Mouse (Mus musculus) lung, adult 18-20 months (tissue): ENCODE measurements around the gene Cttnbp2.

Source experiments
- DNase-seq, 2 experiments: peaks; one replicate each; pipeline ENCODE4 v3.0.0; 2022; ENCODE audit warnings: mixed read lengths in 2 of 2

The Cttnbp2 gene

GRCm38 (mm10) chr6:18466227-18466626 is 48.4 kb downstream of the Cttnbp2 start:
- DNase-seq: no peak

- no peak for DNase-seq
These were observed 49.0 kb downstream of the Cttnbp2 start for GRCm38 (mm10) chr6:18465626-18466025.

GRCm38 (mm10) chr6:18459657-18460056 is 55.0 kb downstream of the Cttnbp2 start:
- DNase-seq: no peak

GRCm38 (mm10) chr6:18450551-18451193 is 64.0 kb downstream of the Cttnbp2 start:
- no peak for DNase-seq

GRCm38 (mm10) chr6:18448078-18448477 is 66.6 kb downstream of the Cttnbp2 start:
- DNase-seq: no peak

- no peak for DNase-seq
These were observed 67.7 kb downstream of the Cttnbp2 start for GRCm38 (mm10) chr6:18446917-18447316.

- DNase-seq: no peak
These were observed 68.3 kb downstream of the Cttnbp2 start for GRCm38 (mm10) chr6:18446359-18446758.

- DNase-seq: no peak
These were observed 68.9 kb downstream of the Cttnbp2 start for GRCm38 (mm10) chr6:18445747-18446146.

GRCm38 (mm10) chr6:18442303-18442702 is 72.3 kb downstream of the Cttnbp2 start:
- DNase-seq: no peak

- no peak for DNase-seq
These were observed 73.6 kb downstream of the Cttnbp2 start for GRCm38 (mm10) chr6:18440918-18441532.

GRCm38 (mm10) chr6:18436127-18436812 is 78.4 kb downstream of the Cttnbp2 start:
- DNase-seq: no peak

- DNase-seq: no peak
These were observed 79.7 kb downstream of the Cttnbp2 start for GRCm38 (mm10) chr6:18434828-18435531.

- DNase-seq: no peak
These were observed 80.3 kb downstream of the Cttnbp2 start for GRCm38 (mm10) chr6:18434355-18434754.

- DNase-seq: no peak
These were observed 82.3 kb downstream of the Cttnbp2 start for GRCm38 (mm10) chr6:18432362-18432761.

GRCm38 (mm10) chr6:18431891-18432290 is 82.8 kb downstream of the Cttnbp2 start:
- DNase-seq: no peak

GRCm38 (mm10) chr6:18430062-18430461 is 84.6 kb downstream of the Cttnbp2 start:
- DNase-seq: no peak

- no peak for DNase-seq
These were observed 89.8 kb downstream of the Cttnbp2 start for GRCm38 (mm10) chr6:18424822-18425221.

- DNase-seq: no peak
These were observed 90.3 kb downstream of the Cttnbp2 start for GRCm38 (mm10) chr6:18424367-18424766.

- no peak for DNase-seq
These were observed 91.5 kb downstream of the Cttnbp2 start for GRCm38 (mm10) chr6:18423112-18423511.

GRCm38 (mm10) chr6:18421561-18421960 is 93.1 kb downstream of the Cttnbp2 start:
- DNase-seq: no peak

- no peak for DNase-seq
These were observed 94.0 kb downstream of the Cttnbp2 start for GRCm38 (mm10) chr6:18420660-18421059.

- DNase-seq: no peak
These were observed 96.7 kb downstream of the Cttnbp2 start for GRCm38 (mm10) chr6:18417866-18418454.

GRCm38 (mm10) chr6:18415961-18416360 is 98.7 kb downstream of the Cttnbp2 start:
- DNase-seq: no peak
